Mouse (Mus musculus) right cerebral cortex, postnatal 36 days (tissue): ENCODE results near the gene Slc4a10.
A peak's percentile ranks its signal among the peaks of the same experiment; 100 is the strongest.
"Not testable (repeated sequence)": the region's sequence is repeated elsewhere in the genome, so short reads cannot be mapped to it uniquely, and the experiment has no call there.

Experiments used
- DNase-seq, 2 experiments: peaks; one replicate each; pipeline ENCODE4 v3.0.0; 2022; ENCODE audit warnings: low spot score in 2 of 2, mixed read lengths in 1 of 2

The Slc4a10 gene

DNA sequence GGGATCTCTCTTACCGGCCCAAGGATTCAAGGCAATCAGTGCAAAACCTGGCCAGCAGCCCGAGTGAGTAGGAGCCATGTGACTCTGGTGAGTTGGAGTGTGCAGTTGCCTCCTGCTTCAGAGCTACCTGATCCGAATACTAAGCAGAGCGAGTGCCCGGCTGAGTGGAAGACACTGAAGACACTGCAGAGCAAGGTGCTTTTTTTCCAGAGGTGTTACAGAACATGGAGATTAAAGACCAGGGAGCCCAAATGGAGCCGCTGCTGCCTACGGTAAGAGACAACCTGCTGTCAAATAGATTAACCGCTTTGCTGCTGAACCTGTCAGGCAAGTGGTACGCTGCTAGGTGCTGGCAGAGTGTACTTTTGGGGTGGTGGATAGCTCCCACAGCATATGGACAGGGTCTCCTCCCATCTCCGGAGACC, at the start of gene Slc4a10:
TSS of gene Slc4a10 (plus strand) at position 42 of the 425 bp plus-strand sequence.
- DNase-seq = peak; percentile 63 to 69

DNA sequence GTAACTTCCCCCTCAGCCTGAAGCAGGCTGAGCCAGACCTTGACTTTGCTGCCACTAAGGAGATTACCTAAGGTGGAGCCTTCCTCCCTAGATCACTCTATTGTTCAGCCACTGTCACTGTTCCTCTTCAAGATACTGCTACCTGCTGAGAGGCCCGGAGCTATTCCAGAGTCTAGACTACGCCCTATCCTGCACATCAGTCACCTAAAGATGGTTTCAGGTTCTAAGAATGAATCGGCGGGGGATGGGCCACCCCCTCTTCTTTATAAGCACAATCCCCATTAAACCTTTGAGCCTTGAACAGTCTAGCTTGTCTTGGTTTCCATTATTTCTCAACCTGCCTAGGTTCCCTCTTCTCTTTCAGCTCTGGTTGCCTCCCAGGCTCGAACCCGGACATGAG, 45.0 kb upstream of the Slc4a10 start:
- DNase-seq = not testable (repeated sequence)

DNA sequence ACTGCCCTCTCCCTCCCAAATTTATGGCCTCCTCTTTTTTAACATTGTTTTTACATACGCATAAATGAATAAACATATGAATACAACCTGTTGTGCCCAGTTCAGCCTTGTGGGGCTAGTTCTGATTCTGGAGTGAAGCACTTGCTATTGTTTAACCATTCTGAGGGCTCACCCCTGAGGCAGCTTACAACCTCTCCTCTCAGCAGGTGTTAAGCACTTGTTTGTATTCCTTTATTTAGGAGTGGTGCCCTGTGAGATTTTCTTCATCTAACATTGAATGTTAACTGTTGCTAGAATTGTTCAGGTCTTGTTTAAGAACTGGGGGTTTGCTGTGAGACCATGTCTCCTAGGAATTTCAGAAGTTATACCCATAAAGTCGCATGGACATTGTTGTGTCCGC, 28.1 kb upstream of the Slc4a10 start:
- no peak for DNase-seq

DNA sequence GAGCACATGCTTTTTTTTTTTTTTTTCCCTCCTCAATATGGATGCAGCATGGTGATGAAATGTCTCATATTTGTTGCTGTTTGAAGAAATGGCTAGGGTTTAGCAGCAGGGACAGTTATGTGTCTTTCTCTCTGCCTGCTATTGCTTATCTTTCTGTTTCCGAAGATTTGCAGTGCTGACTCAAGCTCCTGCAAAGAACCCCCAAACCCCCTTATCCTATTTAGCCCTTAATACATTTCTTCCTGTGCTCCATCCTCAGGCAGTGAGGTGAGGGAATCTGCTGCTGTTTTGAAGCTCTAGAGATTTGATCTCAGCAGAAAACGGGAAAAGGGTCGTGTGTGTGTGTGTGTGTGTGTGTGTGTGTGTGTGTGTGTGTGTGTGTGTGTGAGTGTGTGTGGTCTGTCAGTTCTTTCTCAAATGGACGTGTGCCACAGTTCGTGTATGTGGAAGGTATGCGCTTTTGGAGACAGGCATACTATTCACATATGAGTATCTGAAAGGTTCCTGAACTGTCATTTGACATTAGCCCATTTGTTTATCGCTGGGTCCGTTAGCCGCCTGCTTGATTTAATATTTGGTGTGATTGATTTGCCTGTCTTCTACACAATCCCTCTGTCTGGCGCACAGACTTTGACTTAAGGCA, 720 bp downstream of the Slc4a10 start:
- DNase-seq = peak in 1 of 2 experiments; percentile 5

DNA sequence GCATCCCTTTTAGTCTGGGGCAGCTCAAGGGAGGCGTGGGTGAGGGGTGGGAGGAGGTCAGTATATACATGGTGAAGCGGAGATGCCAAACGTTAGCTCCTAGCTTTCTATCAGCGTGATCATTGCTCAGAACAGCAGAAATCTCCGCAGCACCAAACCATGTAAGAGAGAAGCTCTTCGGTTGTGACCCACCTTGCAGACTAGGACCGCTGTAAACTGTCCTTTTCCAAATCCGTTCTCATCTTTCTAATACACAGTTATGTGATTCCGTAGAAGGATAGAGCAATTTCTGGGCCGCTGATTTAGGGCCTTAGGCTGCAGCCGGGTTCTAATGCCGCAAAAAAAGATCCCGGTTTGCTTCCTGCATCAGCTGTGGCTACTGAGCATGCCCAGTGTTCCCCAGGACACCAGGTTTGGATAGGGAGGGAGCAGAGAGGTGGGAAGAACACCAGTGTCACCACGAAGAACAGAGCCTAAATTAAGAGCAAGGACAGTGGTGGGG, 1.3 kb downstream of the Slc4a10 start:
- peak; percentile 60 to 71 for DNase-seq

DNA sequence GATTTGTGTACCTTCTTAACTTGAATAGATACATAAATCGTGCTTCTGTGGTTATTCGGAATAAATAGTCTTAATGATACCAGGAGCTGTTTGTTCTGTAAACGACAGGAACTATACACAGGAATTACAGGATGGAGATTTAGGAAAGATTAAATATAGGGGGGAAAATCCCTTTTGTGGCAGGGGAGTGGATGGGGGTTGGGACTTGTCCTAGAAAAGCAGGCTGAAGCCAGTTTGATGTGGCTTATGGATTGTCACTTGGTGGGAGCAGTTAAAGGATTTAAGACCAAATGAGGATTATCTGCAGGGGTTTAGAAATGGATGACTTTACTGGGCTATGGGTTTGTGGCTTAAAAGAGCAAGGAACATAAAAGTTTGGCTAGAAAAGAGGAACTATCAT, 1.9 kb downstream of the Slc4a10 start:
- no peak for DNase-seq

DNA sequence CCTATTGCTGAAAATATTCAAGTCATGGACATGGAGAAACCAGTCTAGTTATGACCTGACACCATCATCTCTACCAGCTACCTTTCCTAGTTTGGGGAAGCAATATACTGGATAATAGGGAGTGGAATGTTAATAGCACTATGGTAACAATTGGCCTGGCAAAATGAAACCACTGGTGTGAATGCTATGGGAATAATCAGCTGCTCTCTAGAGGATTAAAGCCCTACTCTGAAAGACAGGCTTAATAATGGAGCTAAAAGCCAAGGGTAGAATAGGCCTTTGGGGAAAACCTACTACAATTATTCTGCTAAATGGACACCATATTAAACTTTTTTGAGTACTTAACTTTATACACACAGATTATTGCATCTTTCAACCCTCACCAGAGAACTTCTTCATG, 30.2 kb downstream of the Slc4a10 start:
- no peak for DNase-seq

DNA sequence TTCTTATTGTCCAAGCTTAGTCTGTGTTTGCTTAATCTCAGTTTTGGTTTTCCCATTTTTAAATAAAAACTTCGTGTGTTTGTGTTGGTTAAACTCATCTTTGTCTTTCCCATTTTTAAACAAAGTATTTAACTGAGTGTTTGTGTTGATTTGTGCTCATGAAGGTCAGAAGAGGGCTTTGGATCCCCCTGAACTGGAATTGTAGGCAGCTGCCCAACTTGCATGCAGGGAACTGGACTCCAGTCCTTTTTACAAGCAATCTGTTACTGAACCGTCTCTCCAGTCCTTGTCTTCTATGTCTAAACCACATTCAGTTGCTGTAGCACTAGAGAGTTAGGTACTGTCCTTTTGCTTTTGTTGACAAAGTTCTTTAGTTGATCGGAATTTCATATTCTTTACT, 41.3 kb downstream of the Slc4a10 start:
- no peak for DNase-seq

DNA sequence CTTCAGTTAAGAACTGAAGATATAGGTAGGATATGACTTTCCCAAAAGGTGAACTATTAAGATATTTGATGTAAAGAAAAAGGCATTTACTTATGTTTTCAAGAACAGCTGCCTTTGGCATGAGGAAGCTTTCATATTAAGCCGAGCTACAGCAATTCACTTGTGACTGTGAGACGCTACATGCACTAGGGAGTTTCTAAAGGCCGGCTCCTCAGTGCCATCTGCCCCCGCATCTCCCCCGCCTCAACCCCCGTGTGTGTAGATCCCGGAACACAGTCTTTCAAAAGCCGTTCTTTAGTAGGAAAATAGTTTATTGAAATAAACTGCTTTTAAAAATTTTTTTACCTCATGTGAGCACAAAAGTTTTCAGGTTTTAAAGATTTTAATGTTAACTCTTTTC, 42.5 kb downstream of the Slc4a10 start:
- no peak for DNase-seq

DNA sequence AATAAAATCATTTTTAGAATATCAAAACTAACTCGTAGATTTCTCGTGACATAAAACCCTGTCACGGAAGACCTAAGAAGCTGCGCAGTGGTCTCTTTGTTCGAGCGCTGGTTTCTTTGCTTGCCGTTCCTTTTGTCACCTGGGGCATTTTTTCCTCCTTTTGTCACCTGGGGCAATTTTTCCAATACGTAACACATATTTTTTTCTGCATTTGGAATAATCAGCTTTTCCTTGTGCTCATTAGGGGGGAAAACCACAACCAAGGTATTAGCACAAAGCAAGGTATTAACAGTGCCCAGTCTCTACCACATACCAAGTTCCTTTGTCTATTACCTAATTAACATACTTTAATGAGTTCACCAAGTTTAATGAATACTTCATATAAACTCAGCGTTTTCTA, 42.9 kb downstream of the Slc4a10 start:
- no peak for DNase-seq

DNA sequence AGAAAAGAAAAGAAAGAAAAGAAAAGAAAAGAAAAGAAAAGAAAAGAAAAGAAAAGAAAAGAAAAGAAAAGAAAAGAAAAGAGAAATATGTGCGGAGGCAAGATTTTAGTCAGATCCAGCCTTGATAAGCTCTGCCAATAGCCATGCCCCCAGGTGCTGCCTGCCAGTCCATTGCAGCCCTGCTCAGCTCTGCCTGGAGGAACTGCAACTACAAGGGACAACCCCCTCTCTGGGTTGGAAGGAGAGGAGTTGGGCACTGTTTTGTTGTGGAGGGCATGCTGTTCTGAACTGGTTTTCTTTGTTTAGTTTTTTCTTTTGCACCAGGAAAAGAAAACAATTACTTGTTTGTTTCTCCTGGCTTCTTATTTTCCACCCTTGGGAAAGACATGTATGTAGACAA, 54.3 kb downstream of the Slc4a10 start:
- DNase-seq = no peak

DNA sequence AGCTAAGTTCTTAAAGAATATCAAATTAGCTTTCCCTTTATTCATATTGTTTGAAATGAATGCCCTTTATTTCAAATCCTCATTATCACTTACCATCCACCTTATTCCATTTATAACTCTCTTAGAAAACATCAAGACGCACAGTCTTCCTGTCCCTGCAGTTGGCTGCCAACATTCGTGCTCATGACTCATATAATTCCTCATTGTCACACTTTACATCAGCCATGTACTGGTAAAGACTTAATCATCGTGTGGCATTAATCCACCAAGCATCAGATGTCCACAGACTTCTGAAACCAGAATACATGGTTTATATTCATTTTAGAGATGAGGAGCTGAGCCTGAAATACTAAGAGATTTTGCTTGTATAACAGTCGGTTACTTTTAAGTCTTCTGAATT, 69.1 kb downstream of the Slc4a10 start:
- DNase-seq = peak; percentile 39 to 46

DNA sequence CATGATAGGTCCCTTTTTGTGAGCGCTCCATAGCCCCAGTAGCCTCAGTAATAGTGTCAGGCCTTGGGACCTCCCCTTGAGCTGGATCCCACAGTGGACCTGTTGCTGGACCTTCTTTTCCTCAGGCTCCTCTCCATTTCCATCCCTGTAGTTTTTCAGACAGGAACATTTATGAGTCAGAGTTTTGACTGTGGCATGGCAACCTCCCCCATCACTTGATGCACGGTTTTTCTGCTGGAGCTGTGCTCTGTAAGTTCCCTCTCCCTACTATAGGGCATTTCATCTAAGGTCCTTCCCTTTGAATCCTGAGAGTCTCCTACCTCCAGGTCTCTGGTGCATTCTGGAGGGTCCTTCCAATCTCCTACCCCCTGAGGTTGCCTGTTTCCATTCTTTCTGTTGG, 83.7 kb downstream of the Slc4a10 start:
- no peak for DNase-seq

DNA sequence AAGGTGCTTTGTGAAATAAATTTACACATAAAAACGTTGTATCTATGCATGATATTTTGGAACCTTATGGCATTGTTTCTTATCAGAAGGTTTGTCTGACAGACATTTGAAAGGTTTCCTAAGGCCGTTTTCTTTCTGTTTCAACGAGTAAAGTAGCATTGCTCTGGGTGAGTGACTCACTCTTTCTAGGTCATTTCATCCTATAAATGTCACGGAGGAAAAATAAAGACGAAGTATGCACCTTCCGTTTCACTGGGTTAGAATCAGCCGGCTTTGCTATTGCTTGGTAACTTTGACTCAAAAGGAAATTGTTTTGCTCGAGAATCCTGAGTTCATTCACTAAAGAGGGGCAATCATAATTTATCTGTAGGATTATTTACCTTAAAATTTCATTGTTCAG, 88.6 kb downstream of the Slc4a10 start:
- DNase-seq = no peak

DNA sequence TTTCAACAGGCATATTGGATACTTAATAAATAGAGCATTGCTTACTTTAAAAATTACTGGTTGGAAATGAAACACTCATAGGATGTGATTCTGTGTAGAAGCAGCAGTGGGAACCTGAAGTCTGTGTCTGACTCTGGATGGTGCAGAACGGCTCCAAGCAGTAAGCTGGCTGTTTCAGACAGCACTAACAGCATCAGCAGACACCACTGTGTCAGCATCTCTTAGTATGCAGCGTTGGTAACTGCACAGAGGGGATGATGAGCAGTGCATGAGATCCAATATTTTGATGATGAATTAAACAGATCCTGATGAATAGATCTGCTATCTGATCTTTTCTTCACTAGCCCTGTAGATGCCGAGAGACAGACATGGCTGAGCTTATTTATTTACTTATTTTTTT, 101.4 kb downstream of the Slc4a10 start:
- DNase-seq = peak in 1 of 2 experiments; percentile 17

DNA sequence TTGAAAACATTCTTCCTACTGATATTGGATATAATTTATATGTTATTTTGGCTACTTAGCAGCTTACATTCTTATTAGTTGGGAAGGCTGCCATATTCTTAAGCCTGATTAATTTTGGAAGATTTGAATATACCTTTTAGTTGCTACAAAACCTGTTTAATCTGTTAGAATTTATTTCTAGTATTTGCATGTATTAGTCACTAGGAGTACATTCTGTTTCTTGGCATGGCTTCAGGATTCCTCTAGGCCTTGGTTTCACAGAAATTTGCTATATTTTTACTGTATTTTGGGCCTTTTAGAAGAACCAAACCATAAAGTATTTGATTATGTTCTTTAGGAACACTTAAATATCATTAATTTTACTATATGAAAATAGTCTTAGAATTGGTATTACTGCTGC, 103.2 kb downstream of the Slc4a10 start:
- DNase-seq = no peak

DNA sequence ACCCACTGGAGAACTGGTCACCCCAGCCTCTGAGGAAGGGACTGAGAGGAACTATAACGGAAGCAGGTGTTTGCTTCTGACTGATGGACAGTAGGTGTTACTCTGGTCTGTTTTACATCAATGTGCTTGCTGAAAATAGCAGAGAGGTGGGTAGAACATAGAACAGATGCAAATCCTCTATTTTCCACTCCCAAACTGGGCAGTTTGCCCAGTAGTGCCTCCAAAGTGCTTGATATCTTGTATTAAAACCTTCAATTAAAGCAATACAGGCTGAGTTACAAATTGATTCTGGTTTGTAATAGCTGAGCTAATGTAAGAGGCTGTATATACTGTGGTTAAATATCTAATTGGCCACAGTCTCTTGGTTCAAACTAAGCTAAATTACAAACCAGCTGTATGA, 104.6 kb downstream of the Slc4a10 start:
- DNase-seq = peak in 1 of 2 experiments; percentile 13

DNA sequence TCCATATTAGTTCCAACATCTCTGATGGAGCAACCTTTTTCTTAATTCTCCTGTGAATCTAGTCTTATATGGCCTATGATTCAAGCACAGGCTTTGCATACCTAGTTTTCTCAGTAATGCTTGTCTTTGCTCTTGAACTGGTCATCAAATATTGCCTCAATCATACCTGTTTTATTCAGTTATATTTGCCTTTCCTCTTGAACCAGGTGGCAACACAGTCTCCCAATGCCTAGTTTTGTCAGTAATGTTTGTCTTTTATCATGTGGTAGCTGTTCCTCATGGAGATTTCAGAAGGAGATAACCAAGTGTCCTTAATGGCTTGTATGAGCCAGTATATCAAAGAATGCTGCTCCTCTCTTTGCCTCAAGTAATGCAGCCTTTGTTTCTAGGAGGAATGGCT, 163.8 kb downstream of the Slc4a10 start:
- no peak for DNase-seq

DNA sequence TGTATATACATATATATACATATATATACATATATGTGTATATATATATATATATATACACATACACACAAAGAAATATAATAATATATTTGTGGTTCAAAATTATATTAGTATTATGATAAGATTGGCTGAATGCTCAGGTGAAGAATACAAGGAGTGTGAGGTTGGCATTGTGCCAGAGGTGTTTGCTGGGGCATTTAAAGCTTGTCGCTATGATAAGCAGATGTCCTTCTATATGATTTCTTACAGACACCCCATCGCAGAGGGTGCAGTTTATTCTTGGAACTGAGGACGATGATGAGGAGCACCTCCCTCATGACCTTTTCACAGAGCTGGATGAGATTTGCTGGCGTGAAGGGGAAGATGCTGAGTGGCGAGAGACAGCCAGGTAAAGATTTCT, 164.8 kb downstream of the Slc4a10 start:
- DNase-seq = no peak

DNA sequence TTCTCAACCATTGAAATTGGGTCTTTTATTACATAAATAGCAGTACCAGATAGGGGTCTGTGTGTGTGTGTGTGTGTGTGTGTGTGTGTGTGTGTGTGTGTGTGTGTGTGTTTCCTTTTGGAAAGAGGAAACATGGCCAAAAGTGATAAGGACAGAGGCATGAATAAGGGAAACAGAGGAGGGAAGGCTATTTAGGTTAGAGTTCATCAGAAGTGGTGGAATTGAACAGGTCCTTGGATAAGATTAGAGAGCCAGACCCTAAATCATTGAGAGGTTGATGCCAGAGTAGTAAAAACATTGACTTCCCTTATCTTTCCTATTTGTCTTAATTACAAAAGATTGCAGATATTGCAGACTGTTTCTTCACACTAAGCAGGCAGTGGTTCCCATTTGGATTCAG, 181.3 kb downstream of the Slc4a10 start:
- DNase-seq = no peak

DNA sequence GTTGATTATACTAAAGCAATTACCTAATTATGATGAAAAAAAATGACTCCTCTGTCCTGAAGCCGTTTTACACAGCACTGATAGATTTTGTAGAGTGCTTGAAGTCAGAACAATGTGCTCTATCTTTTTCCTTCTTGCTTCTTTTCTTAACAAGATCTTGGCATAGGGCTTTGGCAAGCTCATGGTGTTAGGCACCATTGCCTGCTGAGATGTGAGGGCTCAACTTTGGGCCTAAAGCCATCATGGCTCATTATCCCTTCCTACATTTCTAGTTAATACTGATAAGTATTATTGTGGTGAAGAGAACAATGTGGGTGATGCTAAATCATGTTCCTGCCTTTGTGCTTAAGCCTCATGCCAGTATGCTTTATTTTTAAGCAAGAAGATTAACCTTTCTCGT, 185.0 kb downstream of the Slc4a10 start:
- no peak for DNase-seq

DNA sequence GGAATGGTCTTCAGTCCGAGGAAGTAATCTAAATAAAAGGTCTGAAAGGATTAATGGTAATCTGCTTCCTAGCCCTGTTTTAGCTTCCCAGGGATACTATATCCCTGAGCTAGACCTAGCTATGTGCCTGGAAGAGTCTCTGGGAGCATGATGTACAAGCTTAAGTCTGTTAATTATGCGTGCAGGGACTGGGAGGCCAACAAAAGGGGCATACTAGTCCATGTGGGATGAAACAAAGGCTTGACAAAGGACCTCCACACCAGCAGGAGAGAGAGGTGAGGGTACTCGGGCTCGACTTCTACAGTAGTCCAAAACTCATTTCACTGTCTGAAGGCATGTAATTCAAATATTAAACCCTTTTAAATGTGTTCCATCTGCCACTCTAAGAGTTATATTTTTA, 197.9 kb downstream of the Slc4a10 start:
- no peak for DNase-seq

DNA sequence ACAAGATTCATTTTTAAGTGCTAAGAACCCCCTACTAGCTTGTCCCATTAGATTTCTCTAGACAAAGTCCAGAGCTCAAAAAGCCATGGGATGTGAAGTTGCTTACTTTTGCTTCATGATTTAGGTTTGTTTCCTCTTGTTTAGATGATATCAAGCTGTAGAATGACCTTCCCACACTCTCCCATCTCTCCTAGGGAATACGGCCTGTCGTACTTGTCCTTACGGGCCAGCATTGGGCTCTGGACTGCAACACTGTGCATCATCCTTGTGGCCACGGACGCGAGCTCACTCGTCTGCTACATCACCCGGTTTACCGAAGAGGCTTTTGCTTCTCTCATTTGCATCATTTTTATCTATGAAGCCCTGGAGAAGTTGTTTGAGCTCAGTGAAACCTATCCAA, 222.2 kb downstream of the Slc4a10 start:
- no peak for DNase-seq

DNA sequence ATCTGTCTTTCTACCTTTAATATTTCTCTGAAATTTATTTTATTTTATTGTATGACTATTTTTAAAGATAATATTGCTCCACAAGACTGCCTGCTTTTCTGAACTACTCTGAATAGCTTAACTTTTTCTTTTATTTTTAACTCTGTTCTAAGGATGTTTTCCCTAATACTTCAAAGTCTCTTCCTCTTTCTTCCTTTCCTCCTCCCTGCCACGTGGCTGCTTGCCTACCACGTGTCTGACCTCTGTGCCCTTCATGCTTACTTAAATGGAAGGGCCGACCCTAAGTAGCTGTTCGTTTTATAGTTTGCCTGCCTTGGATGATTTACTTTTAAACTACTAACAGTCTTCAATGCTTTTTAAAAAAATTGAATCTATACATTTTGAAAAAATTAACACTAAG, 225.6 kb downstream of the Slc4a10 start:
- no peak for DNase-seq
